Mouse (Mus musculus): ENCODE results near the gene Tmsb10. TPM values are rescaled to one million over a fixed set of nuclear protein-coding genes. Genes with fewer than 3 reads are reported as not detected.

Tmsb10 gene
- total RNA-seq, 1 experiment, result 651 TPM

- Histone ChIP-seq H3K4me1 (ENCODE audit: control insufficient read depth in 2 of 2, insufficient read depth in 2 of 2, low read length in 2 of 2, poor library complexity in 1 of 2) (peaks cover 0 to 5% of the 10 kb centered on the region in 2 experiments; a peak in 1 of 4 replicates), H3K4me3 (ENCODE audit: insufficient read depth in 1 of 2, low read depth in 1 of 2, low read length in 2 of 2, poor library complexity in 1 of 2, severe bottlenecking in 1 of 2) (no peak overlapping the region), H3K9ac (ENCODE audit: insufficient read depth, low read depth, low read length, poor library complexity, severe bottlenecking) (no peak overlapping the region), H3K36me3 (ENCODE audit: control insufficient read depth, insufficient read depth, low read length, poor library complexity, severe bottlenecking) (no peaks in the 10 kb centered on the region), H3K27ac (ENCODE audit: insufficient read depth, low read depth, low read length, poor library complexity, severe bottlenecking) (no peak overlapping the region), H3K9me3 (ENCODE audit: control insufficient read depth, insufficient read depth, low read depth, low read length) (no peaks in the 10 kb centered on the region)
- in situ Hi-C loops (cut with MboI; ENCODE audit: low sequenced_read_pairs in 2 of 2, unreplicated experiment in 2 of 2), result no loop called here
- DNase-seq (ENCODE audit: low read depth, low spot score), result no peak
- TF ChIP-seq ZC3H11A (IDR thresholded peaks at IDR 0.05; ENCODE audit: borderline replicate concordance, low read depth, low read length) (no peak), HCFC1 (IDR thresholded peaks at IDR 0.05; ENCODE audit: borderline replicate concordance, insufficient read depth, low read length) (no peak), CHD2 (IDR thresholded peaks at IDR 0.05; ENCODE audit: low read depth, low read length) (no peak), MAFK (IDR thresholded peaks at IDR 0.05; ENCODE audit: insufficient read depth, low read depth, low read length) (no peak), ZNF384 (IDR thresholded peaks at IDR 0.05; ENCODE audit: low read depth, low read length) (no peak)
Measured at GRCm38 (mm10) chr6:72982506-72982905, 24.0 kb upstream of the Tmsb10 start.

DNA sequence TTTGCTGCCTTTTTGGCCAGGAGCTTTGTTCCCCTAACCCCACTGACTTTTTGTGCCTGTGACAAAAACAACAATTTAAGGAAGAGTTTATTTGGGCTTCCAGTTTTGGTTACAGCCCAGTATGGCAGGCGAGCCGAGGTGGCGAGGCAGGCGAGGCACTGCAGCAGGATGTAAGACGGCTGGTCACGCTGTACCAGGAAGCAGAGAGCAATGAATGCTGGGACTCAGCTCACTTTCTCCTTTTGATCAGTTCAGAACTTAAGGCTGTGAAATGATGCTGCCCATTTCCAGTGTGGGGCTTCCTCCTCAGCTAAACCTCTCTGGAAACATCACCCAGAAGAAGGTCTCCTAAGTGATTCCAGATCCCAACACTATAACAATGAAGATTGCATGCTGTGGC, 23.3 kb upstream of the Tmsb10 start:
- H3K27ac ChIP-seq (ENCODE audit: insufficient read depth, low read depth, low read length, poor library complexity, severe bottlenecking), result no peak overlapping the region
- H3K9ac ChIP-seq (ENCODE audit: insufficient read depth, low read depth, low read length, poor library complexity, severe bottlenecking), result no peak overlapping the region
- no peaks in the 10 kb centered on the region for H3K36me3 ChIP-seq (ENCODE audit: control insufficient read depth, insufficient read depth, low read length, poor library complexity, severe bottlenecking)
- TF ChIP-seq CHD2 (IDR thresholded peaks at IDR 0.05; ENCODE audit: low read depth, low read length), result no peak
- TF ChIP-seq MAFK (IDR thresholded peaks at IDR 0.05; ENCODE audit: insufficient read depth, low read depth, low read length), result no peak
- TF ChIP-seq ZC3H11A (IDR thresholded peaks at IDR 0.05; ENCODE audit: borderline replicate concordance, low read depth, low read length), result no peak
- no peak for TF ChIP-seq HCFC1 (IDR thresholded peaks at IDR 0.05; ENCODE audit: borderline replicate concordance, insufficient read depth, low read length)
- no peak for TF ChIP-seq ZNF384 (IDR thresholded peaks at IDR 0.05; ENCODE audit: low read depth, low read length)
- no peak overlapping the region for H3K4me3 ChIP-seq (ENCODE audit: insufficient read depth in 1 of 2, low read depth in 1 of 2, low read length in 2 of 2, poor library complexity in 1 of 2, severe bottlenecking in 1 of 2)
- peaks cover 0 to 5% of the 10 kb centered on the region in 2 experiments; a peak in 1 of 4 replicates for H3K4me1 ChIP-seq (ENCODE audit: control insufficient read depth in 2 of 2, insufficient read depth in 2 of 2, low read length in 2 of 2, poor library complexity in 1 of 2)
- in situ Hi-C loops (cut with MboI; ENCODE audit: low sequenced_read_pairs in 2 of 2, unreplicated experiment in 2 of 2), result no loop called here
- no peak for DNase-seq (ENCODE audit: low read depth, low spot score)
- no peaks in the 10 kb centered on the region for H3K9me3 ChIP-seq (ENCODE audit: control insufficient read depth, insufficient read depth, low read depth, low read length)

- Histone ChIP-seq H3K4me1 (ENCODE audit: control insufficient read depth in 2 of 2, insufficient read depth in 2 of 2, low read length in 2 of 2, poor library complexity in 1 of 2) (peaks cover 0 to 5% of the 10 kb centered on the region in 2 experiments; a peak in 1 of 4 replicates), H3K9me3 (ENCODE audit: control insufficient read depth, insufficient read depth, low read depth, low read length) (no peaks in the 10 kb centered on the region), H3K36me3 (ENCODE audit: control insufficient read depth, insufficient read depth, low read length, poor library complexity, severe bottlenecking) (no peaks in the 10 kb centered on the region), H3K9ac (ENCODE audit: insufficient read depth, low read depth, low read length, poor library complexity, severe bottlenecking) (no peak overlapping the region), H3K27ac (ENCODE audit: insufficient read depth, low read depth, low read length, poor library complexity, severe bottlenecking) (no peak overlapping the region), H3K4me3 (ENCODE audit: insufficient read depth in 1 of 2, low read depth in 1 of 2, low read length in 2 of 2, poor library complexity in 1 of 2, severe bottlenecking in 1 of 2) (no peak overlapping the region)
- TF ChIP-seq ZNF384 (IDR thresholded peaks at IDR 0.05; ENCODE audit: low read depth, low read length), result no peak
- TF ChIP-seq ZC3H11A (IDR thresholded peaks at IDR 0.05; ENCODE audit: borderline replicate concordance, low read depth, low read length), result no peak
- no peak for TF ChIP-seq HCFC1 (IDR thresholded peaks at IDR 0.05; ENCODE audit: borderline replicate concordance, insufficient read depth, low read length)
- TF ChIP-seq CHD2 (IDR thresholded peaks at IDR 0.05; ENCODE audit: low read depth, low read length), result no peak
- TF ChIP-seq MAFK (IDR thresholded peaks at IDR 0.05; ENCODE audit: insufficient read depth, low read depth, low read length), result no peak
- no peak for DNase-seq (ENCODE audit: low read depth, low spot score)
- in situ Hi-C loops (cut with MboI; ENCODE audit: low sequenced_read_pairs in 2 of 2, unreplicated experiment in 2 of 2), result no loop called here
Measured at GRCm38 (mm10) chr6:72981124-72981651, 22.6 kb upstream of the Tmsb10 start.

DNA sequence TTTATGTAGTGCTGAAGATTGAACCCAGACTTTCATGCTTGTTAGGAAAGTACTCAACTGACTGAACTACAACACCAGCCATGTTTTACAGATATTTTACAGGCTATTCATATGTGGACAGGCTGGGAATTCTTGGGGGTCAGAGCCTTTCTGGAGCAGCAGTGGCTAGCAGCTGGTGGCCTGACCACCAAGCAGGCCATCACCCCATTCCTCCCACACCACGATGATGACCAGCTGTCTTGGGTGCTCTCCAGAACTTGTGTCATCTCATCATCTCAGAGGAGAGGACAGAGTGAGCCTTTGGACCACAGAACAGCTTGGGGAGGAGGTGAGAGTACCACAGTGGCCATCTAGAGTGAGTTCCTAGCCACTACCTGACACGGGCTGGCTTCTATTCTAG, 18.3 kb upstream of the Tmsb10 start:
- TF ChIP-seq ZC3H11A (IDR thresholded peaks at IDR 0.05; ENCODE audit: borderline replicate concordance, low read depth, low read length), result no peak
- no peak for TF ChIP-seq CHD2 (IDR thresholded peaks at IDR 0.05; ENCODE audit: low read depth, low read length)
- no peak for TF ChIP-seq HCFC1 (IDR thresholded peaks at IDR 0.05; ENCODE audit: borderline replicate concordance, insufficient read depth, low read length)
- TF ChIP-seq ZNF384 (IDR thresholded peaks at IDR 0.05; ENCODE audit: low read depth, low read length), result no peak
- TF ChIP-seq MAFK (IDR thresholded peaks at IDR 0.05; ENCODE audit: insufficient read depth, low read depth, low read length), result no peak
- in situ Hi-C loops (cut with MboI; ENCODE audit: low sequenced_read_pairs in 2 of 2, unreplicated experiment in 2 of 2), result no loop called here
- no peak for DNase-seq (ENCODE audit: low read depth, low spot score)
- H3K9ac ChIP-seq (ENCODE audit: insufficient read depth, low read depth, low read length, poor library complexity, severe bottlenecking), result no peak overlapping the region
- no peak overlapping the region for H3K4me3 ChIP-seq (ENCODE audit: insufficient read depth in 1 of 2, low read depth in 1 of 2, low read length in 2 of 2, poor library complexity in 1 of 2, severe bottlenecking in 1 of 2)
- H3K9me3 ChIP-seq (ENCODE audit: control insufficient read depth, insufficient read depth, low read depth, low read length), result no peaks in the 10 kb centered on the region
- H3K4me1 ChIP-seq (ENCODE audit: control insufficient read depth in 2 of 2, insufficient read depth in 2 of 2, low read length in 2 of 2, poor library complexity in 1 of 2), result peaks cover 0 to 5% of the 10 kb centered on the region in 2 experiments; a peak in 1 of 4 replicates
- H3K27ac ChIP-seq (ENCODE audit: insufficient read depth, low read depth, low read length, poor library complexity, severe bottlenecking), result no peak overlapping the region
- no peaks in the 10 kb centered on the region for H3K36me3 ChIP-seq (ENCODE audit: control insufficient read depth, insufficient read depth, low read length, poor library complexity, severe bottlenecking)
